Mouse (Mus musculus): ENCODE data around the gene Cc2d2b. TPM values are rescaled to one million over a fixed set of nuclear protein-coding genes. Genes with fewer than 3 reads are reported as not detected.

Gene Cc2d2b
- polyA plus RNA-seq, 1 experiment from 2014 or later, result 0.26 TPM

DNA sequence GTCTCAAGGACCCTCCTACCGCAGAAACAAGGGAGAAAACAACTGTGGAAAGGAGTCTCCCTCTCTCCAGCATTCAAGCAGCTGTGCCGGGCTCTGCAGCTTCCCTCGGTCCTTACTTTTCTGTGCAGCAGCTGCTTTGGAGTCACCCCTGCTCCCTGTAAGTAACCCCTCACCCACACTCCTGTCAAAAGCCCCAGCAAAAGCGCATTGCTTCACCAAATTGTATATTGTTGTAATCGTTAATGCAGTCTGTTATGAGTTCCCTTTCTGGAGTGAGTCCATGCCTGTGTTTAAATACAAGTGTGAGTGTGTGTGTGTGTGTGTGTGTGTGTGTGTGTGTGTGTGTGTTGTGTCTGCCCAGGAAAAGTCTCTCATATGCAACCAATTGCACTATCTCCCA is 119.7 kb downstream of the Cc2d2b start:
- H3K27me3 ChIP-seq (ENCODE audit: control insufficient read depth, insufficient read depth, low read length), result peaks cover 21% of the 10 kb centered on the region; the same call in 1 of the 2 replicates
- no peak for ATAC-seq (ENCODE audit: low FRiP score, low TSS enrichment)
- no peak for DNase-seq

DNA sequence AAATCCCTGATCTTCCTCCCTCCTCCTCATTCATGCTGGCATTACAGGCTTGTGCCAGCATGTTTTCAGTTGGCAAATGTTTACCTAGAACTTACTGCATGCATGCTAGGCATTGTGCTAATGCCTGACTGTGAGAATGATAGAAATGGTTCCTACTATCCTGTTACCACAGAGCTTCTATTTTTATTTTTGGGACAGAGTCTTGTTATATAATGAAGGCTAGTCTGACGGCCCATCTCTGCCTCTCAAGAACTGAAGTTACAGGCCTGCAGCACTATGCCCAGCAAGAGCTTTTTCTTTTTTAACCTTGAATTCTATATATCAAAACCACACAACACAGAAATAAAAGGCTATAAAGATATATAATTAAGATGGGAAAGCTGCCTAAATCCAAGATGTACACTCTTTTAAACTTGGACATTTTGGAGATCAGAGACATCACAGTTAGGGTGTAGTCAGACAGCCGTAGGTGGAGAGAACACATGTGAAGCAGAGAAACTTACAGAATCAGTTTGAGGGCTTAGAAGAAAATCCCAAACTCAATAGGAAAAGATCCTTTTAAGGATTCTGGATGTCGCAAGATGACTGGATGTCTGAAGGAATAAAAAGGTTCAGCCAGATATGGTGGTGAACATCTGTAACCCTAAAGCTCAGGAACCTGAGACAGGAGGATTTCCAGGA is 121.0 kb downstream of the Cc2d2b start:
- Histone ChIP-seq H3K4me1 (ENCODE audit: control insufficient read depth, insufficient read depth, low read length) (no peaks in the 10 kb centered on the region), H3K27me3 (ENCODE audit: control insufficient read depth, insufficient read depth, low read length) (peaks cover 25% of the 10 kb centered on the region), H3K9ac (replicated peaks; ENCODE audit: low read length) (no peak overlapping the region), H3K27ac (replicated peaks; ENCODE audit: low read depth, low read length) (no peak overlapping the region), H3K4me3 (replicated peaks; ENCODE audit: low read depth, low read length) (no peak overlapping the region), H3K9me3 (ENCODE audit: control insufficient read depth, low read length) (no peaks in the 10 kb centered on the region), H3K4me2 (ENCODE audit: low read length) (no peak overlapping the region), H3K36me3 (ENCODE audit: control insufficient read depth, insufficient read depth, low read length) (no peaks in the 10 kb centered on the region)
- ATAC-seq (ENCODE audit: low FRiP score, low TSS enrichment) (no peak), DNase-seq (no peak)
- 91% methylated on average over 3 of the region's 3 CpGs for WGBS

More for the DNA sequence above, 119.7 kb downstream of the Cc2d2b start:
- no peak overlapping the region for H3K4me3 ChIP-seq (replicated peaks; ENCODE audit: low read depth, low read length)
- no peak overlapping the region for H3K4me2 ChIP-seq (ENCODE audit: low read length)
- no peaks in the 10 kb centered on the region for H3K36me3 ChIP-seq (ENCODE audit: control insufficient read depth, insufficient read depth, low read length)
- no peak overlapping the region for H3K27ac ChIP-seq (replicated peaks; ENCODE audit: low read depth, low read length)
- H3K9ac ChIP-seq (replicated peaks; ENCODE audit: low read length), result no peak overlapping the region
- no peaks in the 10 kb centered on the region for H3K9me3 ChIP-seq (ENCODE audit: control insufficient read depth, low read length)
- H3K4me1 ChIP-seq (ENCODE audit: control insufficient read depth, insufficient read depth, low read length), result no peaks in the 10 kb centered on the region
- 48% methylated on average over 5 of the region's 5 CpGs for WGBS

DNA sequence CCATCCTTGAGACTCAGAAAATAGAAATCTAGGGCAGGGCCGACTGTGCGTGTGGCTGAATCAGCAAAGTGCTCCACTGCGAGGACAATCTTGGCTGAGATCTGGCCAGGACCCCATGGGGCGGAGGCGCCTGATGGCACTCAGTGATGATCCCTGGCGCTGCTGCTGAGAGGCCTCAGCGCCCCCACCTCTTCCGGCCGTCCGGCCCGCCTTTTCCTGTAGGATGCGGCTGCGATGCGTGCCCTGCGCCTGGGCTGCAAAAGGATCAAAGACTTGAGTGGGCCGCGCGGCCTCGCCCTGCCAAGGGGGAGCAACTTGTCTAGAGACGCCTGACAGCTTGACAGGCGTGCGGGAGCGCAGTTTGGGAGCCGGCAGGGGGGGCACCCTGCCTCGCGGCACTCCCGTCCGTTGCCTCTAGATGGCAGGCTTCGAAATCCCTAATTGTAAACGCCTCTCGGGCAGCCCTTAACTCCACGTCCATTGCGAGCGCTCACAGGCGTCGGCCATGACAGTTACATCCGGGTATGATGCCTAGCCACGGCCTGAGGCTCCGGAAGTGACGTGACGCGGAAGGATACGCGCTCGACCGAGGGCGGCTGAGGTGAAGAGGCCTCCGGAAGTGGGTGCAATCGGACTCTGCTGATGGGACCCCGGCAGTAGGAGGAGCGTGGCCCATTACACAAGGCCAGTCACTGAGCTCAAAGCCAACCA is 124.6 kb downstream of the Cc2d2b start:
- 1% methylated on average over 51 of the region's 51 CpGs for WGBS
- Histone ChIP-seq H3K4me1 (ENCODE audit: control insufficient read depth, insufficient read depth, low read length) (no peaks in the 10 kb centered on the region), H3K4me3 (replicated peaks; ENCODE audit: low read depth, low read length) (peak overlapping the region; percentile 54), H3K9ac (replicated peaks; ENCODE audit: low read length) (peak overlapping the region; percentile 45), H3K36me3 (ENCODE audit: control insufficient read depth, insufficient read depth, low read length) (no peaks in the 10 kb centered on the region), H3K27me3 (ENCODE audit: control insufficient read depth, insufficient read depth, low read length) (peaks cover 51% of the 10 kb centered on the region), H3K27ac (replicated peaks; ENCODE audit: low read depth, low read length) (peak overlapping the region; percentile 90), H3K4me2 (ENCODE audit: low read length) (peak overlapping the region; percentile 66), H3K9me3 (ENCODE audit: control insufficient read depth, low read length) (no peaks in the 10 kb centered on the region)
- DNase-seq (peak; percentile 99), ATAC-seq (ENCODE audit: low FRiP score, low TSS enrichment) (peak; percentile 98)

Other genes with a start within 250 kb of the Cc2d2b start
- gene Sorbs1, start 235.0 kb upstream of the Cc2d2b start, polyA plus RNA-seq (2014; fragmentation: Nextera tagmentation; extraction: Ambion mirVana), result 60.6 and 87.9 TPM in 2 replicates
- gene Aldh18a1, start 160.3 kb upstream of the Cc2d2b start, polyA plus RNA-seq (2014; fragmentation: Nextera tagmentation; extraction: Ambion mirVana), result 45.2 and 57.8 TPM in 2 replicates
- gene Tctn3, start 136.5 kb upstream of the Cc2d2b start, polyA plus RNA-seq (2014; fragmentation: Nextera tagmentation; extraction: Ambion mirVana), result 12.5 and 13.7 TPM in 2 replicates
- 5.4 and 9.2 TPM in 2 replicates for gene Entpd1, start 136.4 kb upstream of the Cc2d2b start, polyA plus RNA-seq (2014; fragmentation: Nextera tagmentation; extraction: Ambion mirVana)
- gene Ccnj, start 82.5 kb downstream of the Cc2d2b start, polyA plus RNA-seq (2014; fragmentation: Nextera tagmentation; extraction: Ambion mirVana), result 12.9 and 18.8 TPM in 2 replicates
- 8.0 and 12.2 TPM in 2 replicates for gene Zfp518a, start 146.0 kb downstream of the Cc2d2b start, polyA plus RNA-seq (2014; fragmentation: Nextera tagmentation; extraction: Ambion mirVana)
- gene Blnk, start 245.8 kb downstream of the Cc2d2b start, polyA plus RNA-seq (2014; fragmentation: Nextera tagmentation; extraction: Ambion mirVana), result 0.66 and 0.70 TPM in 2 replicates

All from midbrain, embryonic 14.5 days (tissue).